Mouse (Mus musculus) brain, embryonic 14.5 days (tissue): ENCODE measurements around the gene Gphb5. TPM values are rescaled to one million over a fixed set of nuclear protein-coding genes. Genes with fewer than 3 reads are reported as not detected.
"Not testable (repeated sequence)": the region's sequence is repeated elsewhere in the genome, so short reads cannot be mapped to it uniquely, and the experiment has no call there.

Experiments
- DNase-seq: peaks from one replicate; pipeline ENCODE4 v3.0.0-alpha.2; 2011; ENCODE audit warnings: low read depth
- CTCF ChIP-seq: fragments of 200-500 bp; IDR thresholded peaks from 2 replicates; pipeline ENCODE4 v1.5.1; 2012; ENCODE audit warnings: inconsistent platforms, mild to moderate bottlenecking, moderate library complexity, borderline replicate concordance; ENCODE audit not compliant: insufficient read depth, insufficient read length; ENCODE audit errors: extremely low read depth
- POLR2A ChIP-seq: fragments of 200-500 bp; IDR thresholded peaks from 2 replicates; pipeline ENCODE4 v1.6.1; 2012; ENCODE audit warnings: mild to moderate bottlenecking, inconsistent platforms, borderline replicate concordance; ENCODE audit not compliant: poor library complexity, insufficient read depth, insufficient read length, severe bottlenecking; ENCODE audit errors: extremely low read depth
- polyA plus RNA-seq: library from polyadenylated mRNA; depleted of rRNA; stranded (reverse); fragments of >200 nt; gene quantifications from 2 replicates; pipeline ENCODE4 v1.2.3, GENCODE M21; 2012; rRNA removed

Gphb5 gene
- 0.05 and 0.06 TPM in 2 replicates for polyA plus RNA-seq

DNA sequence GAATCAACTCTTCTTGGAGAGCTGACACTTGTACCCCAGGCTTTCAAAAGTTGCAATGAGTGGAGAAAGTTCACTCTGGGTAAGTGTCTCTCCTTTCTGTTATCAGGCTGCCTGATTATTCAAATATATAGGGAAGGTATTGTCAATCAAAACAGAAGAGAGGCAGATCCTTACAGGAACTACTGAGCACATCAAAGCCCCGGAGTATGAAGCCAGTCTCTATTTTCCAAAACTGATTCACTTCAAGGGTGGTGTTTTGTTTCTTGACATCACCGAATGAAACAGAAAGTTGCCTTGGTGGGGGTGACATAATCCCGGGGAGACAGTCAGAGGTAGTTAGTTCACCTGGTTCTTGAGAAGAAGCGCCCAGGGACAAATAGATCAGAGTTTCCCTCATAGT lies at the start of gene Gphb5:
Gene Gphb5, minus strand, starts transcription at position 101 of the 400 bp plus-strand sequence.
- DNase-seq = no peak
- TF ChIP-seq POLR2A (no peak), CTCF (no peak)

DNA sequence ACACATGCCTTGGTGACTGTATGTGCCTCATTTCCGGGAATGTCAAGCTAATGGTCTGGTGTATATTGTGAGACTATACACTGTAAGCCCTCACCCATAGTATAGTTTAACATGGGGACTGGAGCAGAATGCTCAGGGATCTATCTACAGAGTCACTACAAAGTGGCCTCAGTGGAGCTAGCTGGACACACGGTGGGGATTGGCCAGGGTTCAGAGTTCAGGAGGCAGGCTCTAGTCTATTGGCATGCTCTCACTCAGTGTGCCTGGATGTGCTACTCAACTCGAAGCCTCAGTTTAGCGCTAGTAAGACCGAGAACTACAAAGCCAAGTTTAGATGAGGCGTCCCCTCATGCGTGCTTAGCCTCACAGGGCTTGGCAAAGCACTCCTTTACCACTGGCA lies 49.6 kb upstream of the Gphb5 start:
- TF ChIP-seq POLR2A = no peak
- no peak for TF ChIP-seq CTCF
- no peak for DNase-seq

DNA sequence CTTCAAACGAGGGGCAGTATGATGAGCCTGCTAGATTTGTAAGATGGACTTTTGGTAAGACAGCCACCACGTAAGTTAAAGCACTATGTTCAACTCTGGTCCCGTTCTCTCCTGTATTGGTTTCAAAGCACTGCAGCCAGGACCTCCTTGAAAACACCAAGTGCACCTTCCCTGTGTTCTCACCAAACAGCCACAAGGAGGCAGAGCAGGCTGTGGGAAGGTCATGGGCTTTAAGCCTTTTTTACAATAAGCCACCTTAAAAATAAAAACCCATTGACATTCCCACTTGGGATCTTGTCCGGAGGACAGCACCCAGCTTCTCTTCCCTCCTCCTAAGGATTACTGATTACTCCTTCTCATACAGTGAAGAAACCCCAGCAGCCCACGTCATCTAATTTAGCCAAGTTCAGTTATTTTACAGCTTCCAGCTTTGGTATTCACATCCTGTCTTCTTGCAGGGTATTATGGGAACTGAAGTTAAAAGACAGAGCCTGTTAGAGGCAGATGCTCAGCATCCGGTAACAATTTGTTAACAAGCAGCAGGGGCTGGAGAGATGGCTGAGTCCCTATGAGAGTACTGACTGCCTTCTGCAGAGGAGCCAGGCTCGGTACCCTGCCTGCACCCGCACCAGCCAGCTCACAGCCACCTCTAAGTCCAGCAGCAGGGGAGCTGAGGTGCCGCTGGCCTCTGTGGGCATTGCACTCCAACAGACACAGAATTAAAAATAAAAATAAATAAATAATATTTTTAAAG lies 47.6 kb upstream of the Gphb5 start:
- peak; percentile 68 for DNase-seq
- peak; percentile 70 for TF ChIP-seq CTCF
- TF ChIP-seq POLR2A = no peak

DNA sequence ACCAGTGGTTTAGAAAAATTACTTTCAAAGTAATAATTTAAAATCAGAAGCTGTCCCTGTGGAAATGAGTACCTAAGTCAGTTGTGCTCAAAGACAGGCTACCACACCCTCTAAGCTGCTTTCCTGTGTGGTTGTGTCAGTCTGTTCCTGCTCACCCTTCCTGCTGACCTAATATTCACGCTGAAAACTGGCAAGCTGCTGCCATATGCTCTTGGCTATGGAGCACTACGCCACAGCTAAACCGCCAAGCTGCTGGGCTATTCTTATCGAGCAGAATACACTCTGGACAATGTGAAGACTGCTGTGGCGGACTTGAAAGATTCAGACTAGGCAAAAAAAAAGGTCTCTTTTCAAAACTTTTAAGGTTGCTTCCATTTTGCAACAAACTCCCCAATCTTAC lies 44.0 kb upstream of the Gphb5 start:
- TF ChIP-seq CTCF (no peak), POLR2A (no peak)
- peak; percentile 23 for DNase-seq

DNA sequence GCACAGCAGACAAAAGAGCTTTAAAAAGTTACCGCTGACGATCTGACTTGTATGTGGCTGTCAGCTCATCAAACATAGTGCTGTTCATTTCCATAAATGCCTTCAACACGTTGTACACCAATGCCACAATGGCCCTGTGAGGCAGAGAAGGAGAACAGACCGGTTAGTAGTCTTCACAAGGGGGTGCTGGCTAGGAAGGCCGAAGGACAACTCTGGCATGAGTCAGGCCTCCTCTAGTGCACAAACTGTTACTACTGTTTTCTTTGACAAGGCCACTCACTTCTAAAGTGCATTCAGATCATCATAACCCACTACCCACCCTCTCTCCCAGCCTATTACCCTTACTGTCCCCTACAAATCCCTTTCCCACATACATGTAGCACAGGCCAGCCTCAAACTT lies 43.1 kb upstream of the Gphb5 start:
- DNase-seq = no peak
- TF ChIP-seq POLR2A (no peak), CTCF (no peak)

DNA sequence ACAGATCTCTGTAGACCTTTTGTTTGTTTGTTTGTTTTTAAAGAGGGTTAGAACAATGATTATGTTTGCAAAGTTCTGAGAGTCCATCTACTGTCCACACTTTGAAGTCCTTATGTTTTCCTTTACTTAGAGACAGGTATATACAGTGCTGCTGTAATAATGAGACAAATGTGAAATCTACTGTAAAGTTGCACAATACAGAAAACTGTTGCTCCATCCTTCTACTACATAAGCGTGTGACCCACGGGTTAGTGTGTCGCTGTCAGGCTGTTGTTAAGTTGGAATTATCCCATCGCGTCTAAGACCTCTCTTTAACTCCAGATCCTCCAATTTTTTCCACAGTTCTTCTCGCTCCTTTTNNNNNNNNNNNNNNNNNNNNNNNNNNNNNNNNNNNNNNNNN lies 36.9 kb upstream of the Gphb5 start:
- TF ChIP-seq POLR2A (no peak), CTCF (no peak)
- DNase-seq = no peak

DNA sequence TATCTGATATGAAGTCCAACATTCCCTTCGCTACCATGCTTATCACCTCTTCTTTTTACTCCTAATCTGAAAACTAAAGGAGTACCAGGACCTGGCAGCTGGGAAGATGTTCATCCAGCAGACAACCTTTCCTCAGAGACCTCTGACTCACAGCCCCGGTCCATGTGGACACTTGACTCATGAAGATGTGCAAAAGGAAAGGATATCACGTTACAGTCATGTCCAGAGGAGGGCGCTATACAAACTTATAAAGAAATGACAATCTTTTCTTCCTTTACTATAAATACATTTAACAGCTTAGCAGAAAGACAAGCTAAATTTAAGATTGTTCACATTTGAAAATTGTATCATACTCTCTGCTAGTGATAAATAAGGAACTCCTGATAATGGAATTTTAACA lies 36.4 kb upstream of the Gphb5 start:
- TF ChIP-seq CTCF = no peak
- no peak for TF ChIP-seq POLR2A
- DNase-seq = no peak

DNA sequence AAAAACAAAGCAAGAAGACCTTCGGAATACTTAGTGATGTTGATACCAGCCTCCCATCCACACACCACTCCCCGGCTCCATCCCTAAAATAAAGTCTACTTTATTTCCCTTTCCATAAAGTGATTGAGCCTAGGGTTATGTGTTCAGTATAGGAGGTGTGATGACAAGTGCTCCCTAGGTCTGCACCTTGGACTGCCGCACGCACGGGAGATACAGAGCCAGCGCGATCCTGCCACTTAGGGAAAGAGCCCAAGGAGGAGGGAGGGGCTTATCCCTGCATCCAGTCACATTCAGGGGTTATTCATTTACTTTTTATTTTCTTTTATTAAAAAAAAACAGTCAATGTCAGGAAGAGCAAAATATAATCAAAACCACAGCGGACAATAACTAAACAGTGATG lies 34.0 kb upstream of the Gphb5 start:
- DNase-seq = no peak
- TF ChIP-seq POLR2A (no peak), CTCF (no peak)

DNA sequence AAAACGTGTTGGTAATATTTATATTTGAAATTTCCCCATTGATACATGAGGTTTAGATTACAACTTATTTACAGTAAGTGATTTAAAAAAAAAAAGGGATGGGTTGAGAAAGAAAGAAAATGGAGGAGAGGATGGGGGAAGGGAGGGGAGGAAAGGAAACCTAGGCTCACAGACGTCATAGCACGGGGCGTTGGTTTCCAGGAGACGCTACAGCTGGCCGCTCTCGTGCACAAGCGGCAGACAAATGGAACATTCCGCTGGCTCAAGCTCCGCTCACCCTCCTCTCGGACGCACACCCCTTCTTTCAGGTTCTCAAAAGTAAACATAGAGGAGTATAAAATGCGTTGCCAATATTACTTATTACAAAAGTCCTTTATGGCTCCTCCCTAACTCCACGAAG lies 33.4 kb upstream of the Gphb5 start:
- TF ChIP-seq POLR2A = no peak
- no peak for TF ChIP-seq CTCF
- no peak for DNase-seq

DNA sequence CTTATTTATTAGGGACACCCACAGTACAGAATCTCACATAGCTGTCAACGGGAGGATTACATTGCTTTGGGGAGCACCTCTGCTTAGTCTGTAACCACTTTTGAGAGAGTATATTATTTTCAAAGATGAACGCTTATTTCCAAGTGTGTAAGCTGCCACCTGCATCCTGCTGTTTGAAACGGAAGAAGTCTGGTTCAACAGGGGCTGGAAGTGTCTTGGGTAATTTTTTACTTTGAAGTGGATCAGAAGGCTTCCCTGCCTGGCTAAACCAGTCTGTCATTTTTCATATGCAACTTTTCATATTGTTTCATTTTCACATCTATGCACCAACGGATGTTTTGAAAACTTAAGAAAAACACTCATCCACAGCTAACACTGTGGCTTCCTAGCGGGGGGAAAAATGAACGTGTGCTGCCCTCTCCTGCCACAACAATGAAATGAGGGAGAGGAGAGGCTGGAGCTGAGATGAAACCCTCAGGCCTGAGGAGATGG lies 32.9 kb upstream of the Gphb5 start:
- TF ChIP-seq POLR2A (no peak), CTCF (peak; percentile 25; the same call in 1 of the 2 replicates)
- peak; percentile 17 for DNase-seq

DNA sequence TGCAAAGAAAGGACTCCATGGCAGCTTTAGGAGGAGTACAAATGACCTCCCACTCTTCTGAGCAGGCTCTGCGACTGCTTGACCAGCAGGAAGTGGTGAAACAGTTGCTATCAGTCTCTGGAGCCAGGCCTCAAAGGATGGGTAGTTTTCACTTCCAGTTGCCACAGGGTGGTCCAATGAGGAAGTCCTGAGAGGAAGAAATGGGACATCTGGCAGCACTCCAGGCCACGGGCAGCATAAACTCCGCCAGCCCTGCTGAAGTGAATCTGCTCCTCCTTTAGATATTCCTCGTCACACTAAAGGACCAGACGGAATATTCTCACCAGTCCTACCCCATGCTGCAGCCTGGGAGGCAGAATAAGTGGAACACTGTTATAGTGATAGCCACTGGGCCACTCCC lies 32.3 kb upstream of the Gphb5 start:
- DNase-seq = no peak

DNA sequence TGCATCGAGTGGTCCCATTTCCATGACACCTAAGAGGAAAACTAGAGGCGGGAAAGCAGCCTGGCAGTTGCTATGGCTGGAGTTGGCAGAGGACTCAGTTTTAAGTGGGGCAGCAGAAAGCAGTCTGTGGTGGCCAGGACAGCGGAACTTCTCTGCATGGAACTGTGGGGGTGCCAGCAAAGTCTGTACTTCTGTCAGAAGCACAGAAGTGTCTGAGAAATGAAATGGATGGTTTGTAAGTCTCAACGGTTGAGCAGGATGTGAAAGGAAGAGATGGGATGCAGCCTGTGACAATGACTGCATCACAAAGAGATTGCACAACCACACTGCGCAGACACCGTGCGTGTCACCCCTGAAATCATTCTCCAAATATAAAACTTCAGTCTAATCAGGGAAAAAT lies 29.7 kb upstream of the Gphb5 start:
- TF ChIP-seq POLR2A = no peak
- no peak for TF ChIP-seq CTCF
- DNase-seq = no peak

More for the DNA sequence above, 32.3 kb upstream of the Gphb5 start:
- TF ChIP-seq POLR2A (no peak), CTCF (no peak)

DNA sequence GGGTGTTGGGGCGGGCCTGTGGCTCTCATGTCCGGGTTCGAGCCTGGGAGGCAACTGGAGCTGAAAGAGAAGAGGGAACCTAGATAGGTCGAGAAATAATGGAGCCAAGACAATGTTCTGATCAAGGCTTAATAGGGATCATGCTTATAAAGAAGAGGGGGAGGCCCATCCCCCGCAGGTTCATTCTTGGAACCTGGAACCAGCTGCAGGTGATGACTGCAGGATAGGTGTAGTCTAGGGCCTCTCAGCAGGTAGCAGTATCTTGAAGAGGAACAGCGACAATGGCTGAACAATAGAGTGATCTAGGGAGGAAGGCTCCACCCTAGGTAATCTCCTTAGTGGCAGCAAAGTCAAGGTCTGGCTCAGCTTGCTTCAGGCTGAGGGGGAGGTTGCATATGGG lies 15.8 kb upstream of the Gphb5 start:
- not testable (repeated sequence) for DNase-seq
